Mouse (Mus musculus): Measurements from ENCODE around the gene Jdp2. TPM values are rescaled to one million over a fixed set of nuclear protein-coding genes. Genes with fewer than 3 reads are reported as not detected.

Jdp2 gene
- polyA plus RNA-seq, 1 experiment from 2014 or later = 1.1 TPM

- Histone ChIP-seq H3K9me3 (replicated peaks) (no peaks in the 10 kb centered on the region), H3K36me3 (no peaks in the 10 kb centered on the region), H3K27me3 (no peaks in the 10 kb centered on the region), H3K4me1 (peaks cover 9% of the 10 kb centered on the region; the same call in 1 of the 2 replicates), H3K4me2 (replicated peaks) (no peak overlapping the region), H3K27ac (replicated peaks) (no peak overlapping the region), H3K9ac (no peak overlapping the region), H3K4me3 (replicated peaks) (no peak overlapping the region)
- WGBS = 77% methylated on average over 6 of the region's 6 CpGs
- ATAC-seq (ENCODE audit: insufficient number of reproducible peaks, low FRiP score, low TSS enrichment, low read depth) = no peak
Observed at GRCm38 (mm10) chr12:85687846-85688245, 89.0 kb downstream of the Jdp2 start.

Other genes starting within 250 kb of the Jdp2 start
- gene Tmed10, start 224.2 kb upstream of the Jdp2 start, polyA plus RNA-seq (2015; fragmentation: Nextera tagmentation; extraction: Ambion mirVana) = 322 and 334 TPM in 2 replicates
- 22.7 and 23.9 TPM in 2 replicates for gene Fos, start 125.1 kb upstream of the Jdp2 start, polyA plus RNA-seq (2015; fragmentation: Nextera tagmentation; extraction: Ambion mirVana)
- 7.2 and 7.7 TPM in 2 replicates for gene Batf, start 87.6 kb downstream of the Jdp2 start, polyA plus RNA-seq (2015; fragmentation: Nextera tagmentation; extraction: Ambion mirVana)
- 2.3 and 3.2 TPM in 2 replicates for gene Flvcr2, start 147.5 kb downstream of the Jdp2 start, polyA plus RNA-seq (2015; fragmentation: Nextera tagmentation; extraction: Ambion mirVana)
- 109 TPM in 2 replicates for gene Erg28, start 225.5 kb downstream of the Jdp2 start, polyA plus RNA-seq (2015; fragmentation: Nextera tagmentation; extraction: Ambion mirVana)
- gene Ttll5, start 225.6 kb downstream of the Jdp2 start, polyA plus RNA-seq (2015; fragmentation: Nextera tagmentation; extraction: Ambion mirVana) = 13.1 and 13.6 TPM in 2 replicates